ENCODE assay signal across 9 mouse cellular contexts in genomic region chr11:113682897-113683626, GRCm38 (mm10). TPM values are rescaled to one million over a fixed set of nuclear protein-coding genes. Genes with fewer than 3 reads are reported as not detected.
DNase-seq lines count a peak whose midpoint lies in the region; ATAC-seq lines count a peak whose summit lies in the region.
"Had no signal": no experiment of that assay in that cellular context is flagged by ENCODE, and none has a peak within 500 bp of the region (broad histone marks: within the 10 kb centered on the region; RNA-seq: fewer than 3 reads in every experiment).

No protein-coding gene starts in this region.

- 3% methylated on average over 38 of the region's 38 CpGs for WGBS in embryonic facial prominence, embryonic 13.5 days
- WGBS in heart, embryonic 12.5 days, result 4% methylated on average over 38 of the region's 38 CpGs
- WGBS in kidney, embryonic 15.5 days, result 2% methylated on average over 38 of the region's 38 CpGs

- H3K27ac ChIP-seq in embryonic facial prominence, embryonic 13.5 days, result peak overlapping the region; percentile 94
- H3K27ac ChIP-seq in heart, embryonic 12.5 days (ENCODE audit: poor library complexity, severe bottlenecking), result peak overlapping the region; percentile 98
- peak overlapping the region; percentile 98 for H3K27ac ChIP-seq in kidney, embryonic 15.5 days

- H3K36me3 ChIP-seq in embryonic facial prominence, embryonic 13.5 days, result peaks cover 6% of the 10 kb centered on the region
- H3K36me3 ChIP-seq in heart, embryonic 12.5 days, result peaks cover 9% of the 10 kb centered on the region
- H3K36me3 ChIP-seq in kidney, embryonic 15.5 days, result peaks cover 12% of the 10 kb centered on the region

- H3K4me1 ChIP-seq in embryonic facial prominence, embryonic 13.5 days, result peaks cover 38% of the 10 kb centered on the region
- peaks cover 51% of the 10 kb centered on the region for H3K4me1 ChIP-seq in heart, embryonic 12.5 days (replicated peaks)
- H3K4me1 ChIP-seq in kidney, embryonic 15.5 days, result peaks cover 47% of the 10 kb centered on the region

- peak overlapping the region; percentile 70 for H3K4me3 ChIP-seq in embryonic facial prominence, embryonic 13.5 days
- H3K4me3 ChIP-seq in heart, embryonic 12.5 days, result peak overlapping the region; percentile 86
- peak overlapping the region; percentile 96 for H3K4me3 ChIP-seq in kidney, embryonic 15.5 days (replicated peaks)

- DNase-seq in CD4-positive helper T cell, adult 2 months (ENCODE audit: low read depth, low spot score), result peak; percentile 63
- DNase-seq in adrenal gland, adult 18-20 months (ENCODE audit: low spot score in 2 of 2), result peak; percentile 59 to 61
- DNase-seq in lung, postnatal 10 days, result peak; percentile 82
- peak; percentile 47 for DNase-seq in ovary, postnatal 14 days (ENCODE audit: low spot score)
- peak; percentile 65 for DNase-seq in thymus, postnatal 25 days

- peak; percentile 30; the same call in 1 of the 2 replicates for ATAC-seq in embryonic facial prominence, embryonic 13.5 days (ENCODE audit: insufficient number of reproducible peaks, insufficient read depth, low FRiP score, low TSS enrichment, low read depth)
- ATAC-seq in heart, embryonic 12.5 days (ENCODE audit: insufficient number of reproducible peaks, low FRiP score), result peak; percentile 76
- peak; percentile 40 for ATAC-seq in kidney, embryonic 15.5 days (replicated peaks; ENCODE audit: low FRiP score)

- H3K27me3 ChIP-seq in embryonic facial prominence, embryonic 13.5 days, result no peaks in the 10 kb centered on the region
- H3K27me3 ChIP-seq in heart, embryonic 12.5 days (replicated peaks), result no peaks in the 10 kb centered on the region
- H3K27me3 ChIP-seq in kidney, embryonic 15.5 days, result no peaks in the 10 kb centered on the region

- no peaks in the 10 kb centered on the region for H3K9me3 ChIP-seq in embryonic facial prominence, embryonic 13.5 days
- no peaks in the 10 kb centered on the region for H3K9me3 ChIP-seq in heart, embryonic 12.5 days (replicated peaks)
- H3K9me3 ChIP-seq in kidney, embryonic 15.5 days (replicated peaks), result no peaks in the 10 kb centered on the region

- peak overlapping the region; percentile 86 for H3K4me2 ChIP-seq in embryonic facial prominence, embryonic 13.5 days
- H3K4me2 ChIP-seq in heart, embryonic 12.5 days, result peak overlapping the region; percentile 84
- H3K4me2 ChIP-seq in kidney, embryonic 15.5 days, result peak overlapping the region; percentile 84

- peak overlapping the region; percentile 87 for H3K9ac ChIP-seq in embryonic facial prominence, embryonic 13.5 days
- peak overlapping the region; percentile 96 for H3K9ac ChIP-seq in heart, embryonic 12.5 days
- H3K9ac ChIP-seq in kidney, embryonic 15.5 days, result peak overlapping the region; percentile 94

RNA-seq across cellular contexts. Expression of gene Fam104a, which starts 0.9 kb away (rescaled TPM):
- 10 to 100 TPM; 32.9 to 36.0 TPM for total RNA-seq in adrenal gland, adult 18-20 months (2021)
- polyA plus RNA-seq in embryonic facial prominence, embryonic 13.5 days (2015; fragmentation: Nextera tagmentation; extraction: Ambion mirVana), result 49.0 and 50.1 TPM in 2 replicates
- 53.0 and 53.3 TPM in 2 replicates for polyA plus RNA-seq in heart, embryonic 12.5 days (2016; fragmentation: Nextera tagmentation; extraction: Ambion mirVana)
- polyA plus RNA-seq in kidney, embryonic 15.5 days (2015; fragmentation: Nextera tagmentation; extraction: Ambion mirVana), result 44.4 and 45.3 TPM in 2 replicates

RNA-seq across cellular contexts. Expression of gene D11Wsu47e, which starts 1.1 kb away (rescaled TPM):
- 10 to 100 TPM; 14.3 to 17.1 TPM for total RNA-seq in adrenal gland, adult 18-20 months (2021)
- 23.5 and 24.4 TPM in 2 replicates for polyA plus RNA-seq in embryonic facial prominence, embryonic 13.5 days (2015; fragmentation: Nextera tagmentation; extraction: Ambion mirVana)
- 19.0 and 20.7 TPM in 2 replicates for polyA plus RNA-seq in heart, embryonic 12.5 days (2016; fragmentation: Nextera tagmentation; extraction: Ambion mirVana)
- polyA plus RNA-seq in kidney, embryonic 15.5 days (2015; fragmentation: Nextera tagmentation; extraction: Ambion mirVana), result 21.3 and 22.0 TPM in 2 replicates

RNA-seq across cellular contexts. Expression of gene Cpsf4l, which starts 26.8 kb away (rescaled TPM):
- under 1 TPM; 0.30 to 0.38 TPM for total RNA-seq in adrenal gland, adult 18-20 months (2021)
- 1.5 and 1.7 TPM in 2 replicates for polyA plus RNA-seq in embryonic facial prominence, embryonic 13.5 days (2015; fragmentation: Nextera tagmentation; extraction: Ambion mirVana)
- not detected in 2 replicates for polyA plus RNA-seq in heart, embryonic 12.5 days (2016; fragmentation: Nextera tagmentation; extraction: Ambion mirVana)
- 0.74 and 1.2 TPM in 2 replicates for polyA plus RNA-seq in kidney, embryonic 15.5 days (2015; fragmentation: Nextera tagmentation; extraction: Ambion mirVana)
- total RNA-seq: gastrocnemius, adult 8-10 months had no signal

RNA-seq across cellular contexts. Expression of gene Slc39a11, which starts 33.2 kb away (rescaled TPM):
- 10 to 100 TPM; 23.1 to 29.1 TPM for total RNA-seq in adrenal gland, adult 18-20 months (2021)
- polyA plus RNA-seq in embryonic facial prominence, embryonic 13.5 days (2015; fragmentation: Nextera tagmentation; extraction: Ambion mirVana), result 21.3 and 26.3 TPM in 2 replicates
- polyA plus RNA-seq in heart, embryonic 12.5 days (2016; fragmentation: Nextera tagmentation; extraction: Ambion mirVana), result 19.0 and 22.4 TPM in 2 replicates
- 22.0 and 22.2 TPM in 2 replicates for polyA plus RNA-seq in kidney, embryonic 15.5 days (2015; fragmentation: Nextera tagmentation; extraction: Ambion mirVana)

RNA-seq across cellular contexts. Expression of gene Cog1, which starts 34.1 kb away (rescaled TPM):
- total RNA-seq in adrenal gland, adult 18-20 months (2021), result 10 to 100 TPM; 36.5 to 44.0 TPM
- polyA plus RNA-seq in embryonic facial prominence, embryonic 13.5 days (2015; fragmentation: Nextera tagmentation; extraction: Ambion mirVana), result 24.3 and 27.4 TPM in 2 replicates
- 20.9 and 21.7 TPM in 2 replicates for polyA plus RNA-seq in heart, embryonic 12.5 days (2016; fragmentation: Nextera tagmentation; extraction: Ambion mirVana)
- polyA plus RNA-seq in kidney, embryonic 15.5 days (2015; fragmentation: Nextera tagmentation; extraction: Ambion mirVana), result 23.6 and 25.6 TPM in 2 replicates

Comparison
In these comparisons a context has a peak if more than half of its experiments do, and no peak if none do; other contexts are left out.
1. Peak in every context shown above with its lines: DNase-seq, ATAC-seq, H3K4me3 ChIP-seq and H3K27ac ChIP-seq.